Comparison of ENCODE assay signal across 8 mouse cellular contexts in the genomic region with DNA sequence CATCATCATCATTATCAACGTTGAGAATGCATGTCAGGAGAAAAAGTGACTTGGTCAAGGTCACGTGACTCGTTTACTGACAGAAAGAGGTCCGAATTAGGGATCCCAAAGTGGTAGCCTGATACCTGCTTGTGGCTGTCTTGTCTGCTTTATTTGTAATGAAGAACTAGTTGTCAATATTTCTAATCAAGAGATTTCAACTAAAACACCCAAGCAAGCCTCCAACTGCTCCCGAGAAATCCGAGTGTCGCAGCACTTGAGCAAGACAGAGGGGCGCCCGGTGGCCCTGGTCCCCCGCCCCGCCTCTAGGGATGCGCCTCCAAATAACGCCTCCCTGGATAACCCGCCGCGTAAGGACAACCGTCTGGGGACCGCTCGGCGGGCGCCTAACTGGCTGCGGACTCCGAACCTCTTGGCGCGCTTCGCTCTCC. TPM values are rescaled to one million over a fixed set of nuclear protein-coding genes. Genes with fewer than 3 reads are reported as not detected.
DNase-seq lines count a peak whose midpoint lies in the region; ATAC-seq and TF ChIP-seq lines count a peak whose summit lies in the region.

No protein-coding gene starts in this region.

- DNase-seq in lung, adult 2 months, result no peak
- DNase-seq in lung, postnatal 10 days, result no peak
- DNase-seq in hindbrain, postnatal 0 days (ENCODE audit: low spot score), result no peak
- no peak for DNase-seq in thymus, adult 18-20 months
- DNase-seq in frontal cortex, postnatal 25 days (ENCODE audit: low spot score in 2 of 2), result no peak
- DNase-seq in thymus, postnatal 0 days (ENCODE audit: low spot score), result no peak

- H3K27me3 ChIP-seq in embryonic facial prominence, embryonic 12.5 days, result 0 out of 2 replicates have a peak, but pooled peaks cover 3% of the 10 kb centered on the region
- no peaks in the 10 kb centered on the region for H3K27me3 ChIP-seq in hindbrain, postnatal 0 days (ENCODE audit: insufficient read depth, low read length)

- 2% methylated on average over 26 of the region's 26 CpGs for whole genome bisulfite sequencing in lung, adult 2 months
- 3% methylated on average over 26 of the region's 26 CpGs for WGBS in embryonic facial prominence, embryonic 12.5 days
- 2% methylated on average over 25 of the region's 26 CpGs for WGBS in hindbrain, postnatal 0 days

- peak overlapping the region; percentile 83 for H3K27ac ChIP-seq in embryonic facial prominence, embryonic 12.5 days
- peak overlapping the region; percentile 91 for H3K27ac ChIP-seq in hindbrain, postnatal 0 days

- H3K4me1 ChIP-seq in lung, adult 2 months (ENCODE audit: control insufficient read depth, insufficient read depth, low read length), result no peaks in the 10 kb centered on the region; the same call in none of the 2 replicates
- 0 out of 2 replicates have a peak, but pooled peaks cover 7% of the 10 kb centered on the region for H3K4me1 ChIP-seq in embryonic facial prominence, embryonic 12.5 days
- H3K4me1 ChIP-seq in hindbrain, postnatal 0 days (ENCODE audit: insufficient read depth, low read length), result no peaks in the 10 kb centered on the region

- H3K4me3 ChIP-seq in lung, adult 2 months (replicated peaks; ENCODE audit: extremely low read depth, low read depth, low read length), result peak overlapping the region; percentile 81
- peak overlapping the region; percentile 63 for H3K4me3 ChIP-seq in embryonic facial prominence, embryonic 12.5 days
- H3K4me3 ChIP-seq in hindbrain, postnatal 0 days (ENCODE audit: low read length), result peak overlapping the region; percentile 89

- no peak for TF ChIP-seq POLR2A in lung, adult 2 months (IDR thresholded peaks at IDR 0.05; ENCODE audit: borderline replicate concordance, extremely low read depth, low read depth, low read length)

- TF ChIP-seq CTCF in lung, adult 2 months (IDR thresholded peaks at IDR 0.05; ENCODE audit: insufficient read depth, low read length), result no peak
- no peak for TF ChIP-seq CTCF in hindbrain, postnatal 0 days (IDR thresholded peaks at IDR 0.05; ENCODE audit: low read depth)

- peak; percentile 75 for ATAC-seq in embryonic facial prominence, embryonic 12.5 days (ENCODE audit: insufficient number of reproducible peaks, insufficient read depth, low FRiP score, low TSS enrichment)
- ATAC-seq in hindbrain, postnatal 0 days, result no peak; the same call in 1 of the 2 replicates
- peak; percentile 24; the same call in 1 of the 2 replicates for ATAC-seq in monocyte, adult 5-6 weeks (replicated peaks; ENCODE audit: insufficient number of reproducible peaks, low FRiP score, low TSS enrichment, poor library complexity, severe bottlenecking)

- peak overlapping the region; percentile 70 for H3K4me2 ChIP-seq in embryonic facial prominence, embryonic 12.5 days (replicated peaks)
- H3K4me2 ChIP-seq in hindbrain, postnatal 0 days (ENCODE audit: low read depth, low read length), result peak overlapping the region; percentile 67

- no peaks in the 10 kb centered on the region for H3K36me3 ChIP-seq in embryonic facial prominence, embryonic 12.5 days
- H3K36me3 ChIP-seq in hindbrain, postnatal 0 days (ENCODE audit: insufficient read depth, low read length), result no peaks in the 10 kb centered on the region

- peak overlapping the region; percentile 84 for H3K9ac ChIP-seq in embryonic facial prominence, embryonic 12.5 days
- peak overlapping the region; percentile 91 for H3K9ac ChIP-seq in hindbrain, postnatal 0 days (replicated peaks; ENCODE audit: low read length)

- no peaks in the 10 kb centered on the region for H3K9me3 ChIP-seq in embryonic facial prominence, embryonic 12.5 days
- no peaks in the 10 kb centered on the region for H3K9me3 ChIP-seq in hindbrain, postnatal 0 days (ENCODE audit: low read length)

RNA-seq across cellular contexts. Expression of a gene that starts 0.5 kb away (rescaled TPM):
- 2.4 and 3.8 TPM in 2 replicates for polyA plus RNA-seq in lung, adult 2 months (2012; rRNA removed)
- polyA plus RNA-seq in embryonic facial prominence, embryonic 12.5 days (2016; fragmentation: Nextera tagmentation; extraction: Ambion mirVana), result 23.5 and 25.3 TPM in 2 replicates
- 16.3 and 30.8 TPM in 2 replicates for total RNA-seq in hindbrain, postnatal 0 days (2014; rRNA removed)
- 13.0 and 13.5 TPM in 2 replicates for polyA plus RNA-seq in hindbrain, postnatal 0 days (2015; fragmentation: Nextera tagmentation; extraction: Ambion mirVana)
- 1.3 to 2.7 TPM (median 1.5 TPM) in 3 replicates for total RNA-seq in monocyte, adult 5-6 weeks (2017)
- polyA plus RNA-seq in thymus, postnatal 0 days (2015; fragmentation: Nextera tagmentation; extraction: Ambion mirVana), result 1.4 and 1.9 TPM in 2 replicates

RNA-seq across cellular contexts. Expression of a gene that starts 37.8 kb away (rescaled TPM):
- polyA plus RNA-seq in lung, adult 2 months (2012; rRNA removed), result 0.12 and 0.21 TPM in 2 replicates
- 107 and 214 TPM in 2 replicates for polyA plus RNA-seq in embryonic facial prominence, embryonic 12.5 days (2016; fragmentation: Nextera tagmentation; extraction: Ambion mirVana)
- total RNA-seq in hindbrain, postnatal 0 days (2014; rRNA removed), result not detected in 2 replicates
- not detected in 2 replicates for polyA plus RNA-seq in hindbrain, postnatal 0 days (2015; fragmentation: Nextera tagmentation; extraction: Ambion mirVana)
- total RNA-seq in monocyte, adult 5-6 weeks (2017), result not detected in 3 replicates
- 0.30 and 0.38 TPM in 2 replicates for polyA plus RNA-seq in thymus, postnatal 0 days (2015; fragmentation: Nextera tagmentation; extraction: Ambion mirVana)

Comparison
In these comparisons a context has a peak if more than half of its experiments do, and no peak if none do; other contexts are left out.
1. RNA of a gene that starts 37.8 kb away (polyA plus RNA-seq): 107 to 214 TPM in embryonic facial prominence, embryonic 12.5 days; 0.30 to 0.38 TPM in thymus, postnatal 0 days, 0.12 to 0.21 TPM in lung, adult 2 months and not detected in hindbrain, postnatal 0 days; every median in the first group is over 10 times any median in the second.
2. Peak in every context shown above with its lines, with median percentiles within 50 percentile points of each other: H3K4me3 ChIP-seq.